Mouse (Mus musculus) kidney, postnatal 0 days (tissue): ENCODE measurements at regions not wholly inside any gene's neighbourhood (a gene's known extent, or its start where the extent isn't known, plus 50 kb on each side); places are given as distances from the start of the nearest gene placed in this dataset.

Experiments used
- ATAC-seq: fragments of 200-750 bp; cut with Nextera tagmentation; replicated peaks from 2 replicates; pipeline ENCODE4 v1.8.0; 2017; ENCODE audit warnings: low read depth, moderate number of reproducible peaks, moderate TSS enrichment, moderate library complexity; ENCODE audit not compliant: low FRiP score
- DNase-seq: peaks from one replicate; pipeline ENCODE4 v3.0.0-alpha.2; 2016; ENCODE audit warnings: low spot score
- H3K27ac ChIP-seq: fragments of 300-500 bp; sonication (generic); 2 replicates; pipeline ENCODE4 v1.5.1; 2014; ENCODE audit warnings: mild to moderate bottlenecking
- H3K27me3 ChIP-seq: fragments of 300-500 bp; sonication (generic); 2 replicates; pipeline ENCODE4 v1.6.1; 2014; ENCODE audit warnings: low read length, mixed read lengths; ENCODE audit not compliant: insufficient read depth
- H3K36me3 ChIP-seq: fragments of 300-500 bp; sonication (generic); 2 replicates; pipeline ENCODE4 v1.6.1; 2014; ENCODE audit warnings: low read length, mixed read lengths; ENCODE audit not compliant: insufficient read depth
- H3K4me1 ChIP-seq: fragments of 300-500 bp; sonication (generic); replicated peaks from 2 replicates; pipeline ENCODE4 v1.6.1; 2014; ENCODE audit warnings: antibody characterized with exemption, low read length, mixed read lengths; ENCODE audit not compliant: insufficient read depth
- H3K4me2 ChIP-seq: fragments of 300-500 bp; sonication (generic); 2 replicates; pipeline ENCODE4 v1.6.1; 2014; ENCODE audit warnings: mild to moderate bottlenecking, low read length, moderate library complexity, mixed read lengths
- H3K4me3 ChIP-seq: fragments of 300-500 bp; sonication (generic); replicated peaks from 2 replicates; pipeline ENCODE4 v1.5.1; 2014; ENCODE audit warnings: low read depth, low read length
- H3K9ac ChIP-seq: fragments of 300-500 bp; sonication (generic); 2 replicates; pipeline ENCODE4 v1.6.1; 2014; ENCODE audit warnings: low read depth, low read length
- H3K9me3 ChIP-seq: fragments of 300-500 bp; sonication (generic); replicated peaks from 2 replicates; pipeline ENCODE4 v1.6.1; 2016; ENCODE audit warnings: low read length, inconsistent platforms, mixed read lengths
- CTCF ChIP-seq: IDR thresholded peaks from 2 replicates; pipeline ENCODE4 v1.5.1; 2016; ENCODE audit warnings: antibody characterized with exemption, low read depth, mild to moderate bottlenecking, moderate library complexity
- WGBS: fragments of 180-500 bp; shearing (Covaris S2); extraction: QIAGEN DNeasy Blood & Tissue Kit; methylation state at CpG from one replicate; pipeline ENCODE4 v1.1.7; 2014; 5-methylcytosine and 5-hydroxymethylcytosine counted together

GRCm38 (mm10) chr13:91344139-91344538 lies 115.9 kb upstream of the Ssbp2 start:
- no peak overlapping the region for H3K4me3 ChIP-seq
- WGBS: 61% methylated on average over 1 of the region's 1 CpGs
- H3K27ac ChIP-seq: no peak overlapping the region
- no peak for DNase-seq
- no peaks in the 10 kb centered on the region for H3K4me1 ChIP-seq
- H3K36me3 ChIP-seq: no peaks in the 10 kb centered on the region
- no peaks in the 10 kb centered on the region for H3K9me3 ChIP-seq
- no peak overlapping the region for H3K4me2 ChIP-seq
- no peaks in the 10 kb centered on the region for H3K27me3 ChIP-seq
- TF ChIP-seq CTCF: no peak
- H3K9ac ChIP-seq: no peak overlapping the region
- no peak for ATAC-seq

- Histone ChIP-seq H3K9me3 (no peaks in the 10 kb centered on the region), H3K4me3 (no peak overlapping the region), H3K4me1 (no peaks in the 10 kb centered on the region), H3K4me2 (no peak overlapping the region), H3K9ac (no peak overlapping the region), H3K36me3 (no peaks in the 10 kb centered on the region), H3K27ac (no peak overlapping the region), H3K27me3 (no peaks in the 10 kb centered on the region)
- DNase-seq (no peak), ATAC-seq (no peak)
- TF ChIP-seq CTCF: no peak
- 89% methylated on average over 12 of the region's 12 CpGs for WGBS
Measured at GRCm38 (mm10) chr13:91348489-91349083, 111.5 kb upstream of the Ssbp2 start.

GRCm38 (mm10) chr13:91352311-91352710 lies 107.8 kb upstream of the Ssbp2 start:
- ATAC-seq: no peak

GRCm38 (mm10) chr13:91356516-91356915 lies 103.6 kb upstream of the Ssbp2 start:
- H3K9ac ChIP-seq: no peak overlapping the region
- no peaks in the 10 kb centered on the region for H3K36me3 ChIP-seq
- no peak overlapping the region for H3K4me2 ChIP-seq
- TF ChIP-seq CTCF: no peak
- DNase-seq: no peak
- no peaks in the 10 kb centered on the region for H3K9me3 ChIP-seq
- no peak for ATAC-seq
- 84% methylated on average over 9 of the region's 9 CpGs for WGBS
- no peaks in the 10 kb centered on the region for H3K4me1 ChIP-seq
- no peaks in the 10 kb centered on the region for H3K27me3 ChIP-seq
- H3K27ac ChIP-seq: no peak overlapping the region
- H3K4me3 ChIP-seq: no peak overlapping the region

More at GRCm38 (mm10) chr13:91352311-91352710, 107.8 kb upstream of the Ssbp2 start:
- Histone ChIP-seq H3K4me1 (no peaks in the 10 kb centered on the region), H3K36me3 (no peaks in the 10 kb centered on the region), H3K27ac (no peak overlapping the region), H3K4me2 (no peak overlapping the region), H3K9ac (no peak overlapping the region), H3K9me3 (no peaks in the 10 kb centered on the region), H3K4me3 (no peak overlapping the region), H3K27me3 (no peaks in the 10 kb centered on the region)
- 62% methylated on average over 8 of the region's 8 CpGs for WGBS
- TF ChIP-seq CTCF: no peak
- peak; percentile 55 for DNase-seq

- DNase-seq: no peak
- no peak overlapping the region for H3K27ac ChIP-seq
- WGBS: 67% methylated on average over 6 of the region's 6 CpGs
Measured at GRCm38 (mm10) chr13:91360121-91360520, 100.0 kb upstream of the Ssbp2 start.

GRCm38 (mm10) chr13:91365270-91365952 lies 94.7 kb upstream of the Ssbp2 start:
- no peak overlapping the region for H3K4me3 ChIP-seq
- TF ChIP-seq CTCF: peak; percentile 30; the same call in 1 of the 2 replicates
- ATAC-seq (peak; percentile 57; the same call in 1 of the 2 replicates), DNase-seq (no peak)
- H3K4me1 ChIP-seq: peaks cover 7% of the 10 kb centered on the region; the same call in 1 of the 2 replicates
- H3K9ac ChIP-seq: no peak overlapping the region
- no peaks in the 10 kb centered on the region for H3K36me3 ChIP-seq
- H3K27me3 ChIP-seq: no peaks in the 10 kb centered on the region
- H3K27ac ChIP-seq: no peak overlapping the region
- H3K4me2 ChIP-seq: no peak overlapping the region
- WGBS: 64% methylated on average over 2 of the region's 2 CpGs
- H3K9me3 ChIP-seq: no peaks in the 10 kb centered on the region

More at GRCm38 (mm10) chr13:91360121-91360520, 100.0 kb upstream of the Ssbp2 start:
- Histone ChIP-seq H3K9me3 (no peaks in the 10 kb centered on the region), H3K4me1 (no peaks in the 10 kb centered on the region), H3K27me3 (no peaks in the 10 kb centered on the region), H3K4me2 (no peak overlapping the region), H3K4me3 (no peak overlapping the region), H3K9ac (no peak overlapping the region), H3K36me3 (no peaks in the 10 kb centered on the region)
- ATAC-seq: no peak
- no peak for TF ChIP-seq CTCF
